Mouse (Mus musculus): ENCODE measurements around the gene Sugct. TPM values are rescaled to one million over a fixed set of nuclear protein-coding genes. Genes with fewer than 3 reads are reported as not detected.

Sugct gene
- polyA plus RNA-seq, 1 experiment, result 1.0 TPM

DNA sequence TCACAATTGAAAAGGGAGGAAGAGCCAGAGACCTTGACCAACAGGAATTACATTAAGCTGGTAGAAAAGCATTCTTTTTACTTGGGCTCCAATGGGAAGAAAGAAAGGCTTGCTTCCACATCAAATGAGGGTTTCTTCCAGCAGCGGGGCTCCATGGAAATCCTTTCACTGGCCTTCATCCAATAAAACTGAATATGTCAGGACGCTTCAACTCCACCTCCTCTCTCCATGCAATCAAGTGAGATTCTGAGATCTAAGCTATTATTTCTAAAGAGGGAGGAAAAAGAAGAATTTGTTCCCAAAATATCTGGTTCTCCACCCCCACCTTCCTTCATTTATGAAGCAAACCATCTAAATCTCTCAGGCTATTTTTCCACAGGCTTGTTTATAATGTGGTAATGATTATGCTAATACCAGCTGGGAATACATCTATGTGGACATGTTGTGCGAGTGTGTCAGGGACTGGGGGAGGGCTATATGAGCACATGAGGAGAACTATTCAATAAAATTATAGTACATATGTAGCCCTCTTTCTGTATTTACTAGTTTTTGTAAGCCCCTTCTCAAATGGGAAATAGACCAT is 505.1 kb downstream of the Sugct start:
- Histone ChIP-seq H3K27me3 (ENCODE audit: control insufficient read depth, insufficient read depth, insufficient read length) (no peaks in the 10 kb centered on the region), H3K4me3 (no peak overlapping the region), H3ac (ENCODE audit: control insufficient read depth, insufficient read length) (no peak overlapping the region), H3K4me2 (ENCODE audit: low read depth) (no peak overlapping the region), H3K79me2 (ENCODE audit: control insufficient read depth, insufficient read depth) (no peaks in the 10 kb centered on the region), H3K36me3 (ENCODE audit: control insufficient read depth, insufficient read depth) (no peaks in the 10 kb centered on the region)
- no peak for TF ChIP-seq USF1 (IDR thresholded peaks at IDR 0.05; ENCODE audit: low read depth)
- no peak for TF ChIP-seq MAX (IDR thresholded peaks at IDR 0.05; ENCODE audit: low read depth)
- no peak for TF ChIP-seq REST (IDR thresholded peaks at IDR 0.05; ENCODE audit: insufficient read depth, insufficient read length)
- no peak for TF ChIP-seq MYOG (IDR thresholded peaks at IDR 0.05; ENCODE audit: control insufficient read depth in 1 of 3, insufficient read depth in 1 of 3, insufficient read length in 2 of 3, low read depth in 2 of 3)
- no peak for TF ChIP-seq POLR2A (IDR thresholded peaks at IDR 0.05; ENCODE audit: insufficient read length, low read depth)
- TF ChIP-seq TCF3 (IDR thresholded peaks at IDR 0.05; ENCODE audit: insufficient read length, low read depth), result no peak
- TF ChIP-seq SRF (IDR thresholded peaks at IDR 0.05; ENCODE audit: control insufficient read depth, insufficient read length, low read depth), result no peak

DNA sequence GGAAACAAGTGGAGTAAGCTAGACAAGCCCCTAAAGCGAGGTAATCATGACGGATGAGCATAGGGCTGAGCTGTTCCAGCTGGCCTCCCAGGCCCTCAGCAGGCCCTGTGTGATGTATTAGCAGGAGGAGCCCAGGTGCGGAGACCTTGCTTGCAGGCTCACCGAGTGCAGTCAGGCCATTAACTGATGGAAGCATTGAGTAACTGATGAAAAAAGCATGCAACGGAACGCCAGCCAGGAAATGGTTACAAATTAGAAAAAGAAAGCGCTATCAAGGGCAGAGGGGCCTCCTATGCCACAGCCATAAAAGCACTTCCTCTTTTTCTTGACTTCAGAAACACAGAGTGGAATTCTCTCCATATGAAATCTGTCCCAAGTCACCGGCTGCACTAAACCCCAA is 510.1 kb downstream of the Sugct start:
- Histone ChIP-seq H3K27me3 (ENCODE audit: control insufficient read depth, insufficient read depth, insufficient read length) (no peaks in the 10 kb centered on the region), H3K36me3 (ENCODE audit: control insufficient read depth, insufficient read depth) (no peaks in the 10 kb centered on the region), H3K4me2 (ENCODE audit: low read depth) (no peak overlapping the region), H3K79me2 (ENCODE audit: control insufficient read depth, insufficient read depth) (no peaks in the 10 kb centered on the region), H3ac (ENCODE audit: control insufficient read depth, insufficient read length) (no peak overlapping the region), H3K4me3 (no peak overlapping the region)
- TF ChIP-seq POLR2AphosphoS2 (IDR thresholded peaks at IDR 0.05; ENCODE audit: insufficient read length, low read depth) (no peak), CEBPB (IDR thresholded peaks at IDR 0.05; ENCODE audit: insufficient read depth, poor library complexity, severe bottlenecking) (no peak), USF1 (IDR thresholded peaks at IDR 0.05; ENCODE audit: low read depth) (no peak), SRF (IDR thresholded peaks at IDR 0.05; ENCODE audit: control insufficient read depth, insufficient read length, low read depth) (no peak), MAX (IDR thresholded peaks at IDR 0.05; ENCODE audit: low read depth) (no peak), REST (IDR thresholded peaks at IDR 0.05; ENCODE audit: insufficient read depth, insufficient read length) (no peak)

DNA sequence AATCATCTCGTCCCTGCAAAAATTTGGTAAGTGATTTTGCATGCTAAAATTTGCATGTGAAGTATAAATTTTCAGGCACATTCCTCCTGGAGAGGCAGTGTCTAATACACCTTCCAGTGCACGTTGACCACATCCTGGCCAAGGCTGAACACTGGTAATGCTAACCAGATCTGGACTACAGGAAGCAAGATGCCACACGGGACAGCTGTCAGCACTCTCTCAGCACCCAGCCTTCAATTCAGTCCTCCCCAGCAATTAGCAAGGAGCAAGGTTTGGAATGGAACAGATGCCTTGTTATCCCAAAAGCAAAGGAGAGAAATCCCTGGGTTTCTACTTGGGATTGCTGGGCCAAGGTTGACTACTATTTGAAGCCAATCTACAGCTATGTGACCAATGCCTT is 529.4 kb downstream of the Sugct start:
- no peaks in the 10 kb centered on the region for H3K36me3 ChIP-seq (ENCODE audit: control insufficient read depth, insufficient read depth)
- H3ac ChIP-seq (ENCODE audit: control insufficient read depth, insufficient read length), result no peak overlapping the region
- no peak for TF ChIP-seq SRF (IDR thresholded peaks at IDR 0.05; ENCODE audit: control insufficient read depth, insufficient read length, low read depth)
- no peak for TF ChIP-seq REST (IDR thresholded peaks at IDR 0.05; ENCODE audit: insufficient read depth, insufficient read length)
- peak in 2 of 3 experiments; percentile 59 to 76 for TF ChIP-seq MYOD1 (IDR thresholded peaks at IDR 0.05; ENCODE audit: control insufficient read depth in 1 of 3, insufficient read length in 2 of 3, low read depth in 2 of 3)
- TF ChIP-seq TCF12 (IDR thresholded peaks at IDR 0.05; ENCODE audit: insufficient read depth, poor library complexity, severe bottlenecking), result no peak
- TF ChIP-seq MYOG (IDR thresholded peaks at IDR 0.05; ENCODE audit: control insufficient read depth in 1 of 3, insufficient read depth in 1 of 3, insufficient read length in 2 of 3, low read depth in 2 of 3), result no peak
- H3K4me2 ChIP-seq (ENCODE audit: low read depth), result peak overlapping the region; percentile 20
- no peaks in the 10 kb centered on the region for H3K79me2 ChIP-seq (ENCODE audit: control insufficient read depth, insufficient read depth)
- no peak overlapping the region for H3K4me3 ChIP-seq
- H3K27me3 ChIP-seq (ENCODE audit: control insufficient read depth, insufficient read depth, insufficient read length), result no peaks in the 10 kb centered on the region

DNA sequence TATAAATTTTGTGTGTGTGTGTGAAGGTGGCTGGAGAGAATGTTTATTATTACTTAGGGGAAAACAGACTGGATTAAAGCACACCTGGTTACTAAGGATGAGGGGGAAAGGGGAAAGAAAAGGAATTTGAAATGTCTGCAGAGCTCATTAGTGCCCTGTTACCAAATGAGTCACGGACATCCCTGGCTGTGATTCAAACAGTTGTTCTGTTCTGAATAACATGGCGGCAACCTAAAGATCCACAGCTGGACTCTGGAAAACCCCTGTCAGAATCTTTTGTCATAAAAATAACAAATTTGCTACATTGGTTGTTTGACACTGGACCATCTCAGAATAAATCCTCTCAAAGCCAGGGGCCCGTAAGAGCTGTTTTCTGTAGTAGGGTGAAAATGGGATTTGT is 530.6 kb downstream of the Sugct start:
- Histone ChIP-seq H3K79me2 (ENCODE audit: control insufficient read depth, insufficient read depth) (no peaks in the 10 kb centered on the region), H3ac (ENCODE audit: control insufficient read depth, insufficient read length) (no peak overlapping the region), H3K36me3 (ENCODE audit: control insufficient read depth, insufficient read depth) (no peaks in the 10 kb centered on the region), H3K4me2 (ENCODE audit: low read depth) (no peak overlapping the region), H3K27me3 (ENCODE audit: control insufficient read depth, insufficient read depth, insufficient read length) (no peaks in the 10 kb centered on the region), H3K4me3 (no peak overlapping the region)
- TF ChIP-seq TCF3 (IDR thresholded peaks at IDR 0.05; ENCODE audit: insufficient read length, low read depth), result no peak
- TF ChIP-seq MAX (IDR thresholded peaks at IDR 0.05; ENCODE audit: low read depth), result no peak
- no peak for TF ChIP-seq SRF (IDR thresholded peaks at IDR 0.05; ENCODE audit: control insufficient read depth, insufficient read length, low read depth)
- no peak for TF ChIP-seq REST (IDR thresholded peaks at IDR 0.05; ENCODE audit: insufficient read depth, insufficient read length)
- no peak for TF ChIP-seq POLR2AphosphoS2 (IDR thresholded peaks at IDR 0.05; ENCODE audit: insufficient read length, low read depth)
- TF ChIP-seq POLR2A (IDR thresholded peaks at IDR 0.05; ENCODE audit: insufficient read length, low read depth), result no peak
- no peak for TF ChIP-seq MYOG (IDR thresholded peaks at IDR 0.05; ENCODE audit: control insufficient read depth in 1 of 3, insufficient read depth in 1 of 3, insufficient read length in 2 of 3, low read depth in 2 of 3)
- TF ChIP-seq MYOD1 (IDR thresholded peaks at IDR 0.05; ENCODE audit: control insufficient read depth in 1 of 3, insufficient read length in 2 of 3, low read depth in 2 of 3), result no peak
- no peak for TF ChIP-seq USF1 (IDR thresholded peaks at IDR 0.05; ENCODE audit: low read depth)
- no peak for TF ChIP-seq CEBPB (IDR thresholded peaks at IDR 0.05; ENCODE audit: insufficient read depth, poor library complexity, severe bottlenecking)
- no peak for TF ChIP-seq E2F4 (IDR thresholded peaks at IDR 0.05; ENCODE audit: insufficient read depth)

DNA sequence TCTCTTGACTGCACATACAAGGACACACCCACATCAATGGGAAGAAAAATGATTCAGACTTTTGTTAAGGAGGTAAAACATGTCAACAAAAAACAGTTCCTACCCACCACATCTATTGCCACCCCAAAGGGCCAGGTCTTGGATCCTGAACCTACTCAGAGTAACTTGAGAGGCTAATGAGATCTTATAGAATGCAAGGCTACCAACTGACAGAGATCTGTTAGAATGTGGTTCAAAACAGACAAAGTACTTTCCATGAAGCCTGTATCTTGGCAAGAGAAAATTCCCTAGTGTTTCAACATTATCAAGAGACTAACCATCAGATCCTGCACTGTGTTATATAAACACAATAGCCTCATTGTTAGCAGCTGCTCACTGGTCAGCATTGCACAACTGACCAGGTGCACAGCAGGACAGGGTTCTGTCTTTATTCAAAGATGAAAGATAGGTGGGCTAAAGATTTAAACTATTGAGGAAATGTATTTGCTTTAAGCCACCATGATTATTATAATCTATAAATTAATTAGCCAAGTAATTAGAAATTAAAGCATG is 548.8 kb downstream of the Sugct start:
- peak; percentile 37 for TF ChIP-seq TCF3 (IDR thresholded peaks at IDR 0.05; ENCODE audit: insufficient read length, low read depth)
- TF ChIP-seq MYOG (IDR thresholded peaks at IDR 0.05; ENCODE audit: control insufficient read depth in 1 of 3, insufficient read depth in 1 of 3, insufficient read length in 2 of 3, low read depth in 2 of 3), result no peak
- no peak for TF ChIP-seq POLR2A (IDR thresholded peaks at IDR 0.05; ENCODE audit: insufficient read length, low read depth)
- TF ChIP-seq SRF (IDR thresholded peaks at IDR 0.05; ENCODE audit: control insufficient read depth, insufficient read length, low read depth), result no peak
- TF ChIP-seq E2F4 (IDR thresholded peaks at IDR 0.05; ENCODE audit: insufficient read depth), result no peak
- no peak for TF ChIP-seq REST (IDR thresholded peaks at IDR 0.05; ENCODE audit: insufficient read depth, insufficient read length)
- no peak for TF ChIP-seq USF1 (IDR thresholded peaks at IDR 0.05; ENCODE audit: low read depth)
- TF ChIP-seq POLR2AphosphoS2 (IDR thresholded peaks at IDR 0.05; ENCODE audit: insufficient read length, low read depth), result no peak
- peak; percentile 44 for TF ChIP-seq TCF12 (IDR thresholded peaks at IDR 0.05; ENCODE audit: insufficient read depth, poor library complexity, severe bottlenecking)
- TF ChIP-seq CEBPB (IDR thresholded peaks at IDR 0.05; ENCODE audit: insufficient read depth, poor library complexity, severe bottlenecking), result peak; percentile 97
- no peak for TF ChIP-seq MAX (IDR thresholded peaks at IDR 0.05; ENCODE audit: low read depth)
- peak in 2 of 3 experiments; percentile 72 to 79 for TF ChIP-seq MYOD1 (IDR thresholded peaks at IDR 0.05; ENCODE audit: control insufficient read depth in 1 of 3, insufficient read length in 2 of 3, low read depth in 2 of 3)
- no peak overlapping the region for H3K4me3 ChIP-seq
- no peaks in the 10 kb centered on the region for H3K36me3 ChIP-seq (ENCODE audit: control insufficient read depth, insufficient read depth)
- H3K27me3 ChIP-seq (ENCODE audit: control insufficient read depth, insufficient read depth, insufficient read length), result no peaks in the 10 kb centered on the region
- H3ac ChIP-seq (ENCODE audit: control insufficient read depth, insufficient read length), result no peak overlapping the region
- H3K4me2 ChIP-seq (ENCODE audit: low read depth), result no peak overlapping the region
- H3K79me2 ChIP-seq (ENCODE audit: control insufficient read depth, insufficient read depth), result no peaks in the 10 kb centered on the region
